Mouse (Mus musculus): ENCODE data around the gene Ttll5.

DNA sequence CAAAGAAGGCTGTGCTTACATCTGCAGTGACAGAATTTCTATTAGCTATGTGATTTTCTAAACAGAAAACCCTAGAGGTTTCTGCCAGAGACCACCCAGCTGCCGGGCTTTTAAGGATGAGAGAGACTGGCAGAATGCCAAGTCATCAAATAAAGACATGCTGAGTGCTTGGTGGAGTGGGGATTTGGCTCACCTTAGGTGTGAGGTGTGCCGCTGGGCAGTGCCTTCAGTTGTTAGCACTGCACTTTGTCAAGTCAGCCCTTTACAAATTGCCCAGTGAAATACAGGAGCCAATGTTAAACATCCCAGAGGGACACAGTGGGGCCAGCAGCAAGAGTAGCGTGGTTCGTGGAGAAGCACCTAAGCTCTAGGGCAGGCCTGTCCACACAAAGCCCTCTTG is 65.6 kb downstream of the Ttll5 start:
- TF ChIP-seq CTCF (IDR thresholded peaks at IDR 0.05 in 2 of 3, conservative IDR thresholded peaks at IDR 0.05 in 1 of 3; ENCODE audit: control insufficient read depth in 1 of 3, insufficient read depth in 1 of 3, low read depth in 2 of 3, low read length in 3 of 3, poor library complexity in 1 of 3, severe bottlenecking in 1 of 3) (no peak), MAFK (IDR thresholded peaks at IDR 0.05; ENCODE audit: borderline replicate concordance, low read depth, low read length) (no peak), TBP (IDR thresholded peaks at IDR 0.05; ENCODE audit: low read depth, low read length) (no peak), MYC (IDR thresholded peaks at IDR 0.05; ENCODE audit: low read depth, low read length) (no peak), MAX (IDR thresholded peaks at IDR 0.05; ENCODE audit: low read length) (no peak), EP300 (IDR thresholded peaks at IDR 0.05; ENCODE audit: low read depth in 1 of 2, low read length in 2 of 2) (no peak), ZNF384 (IDR thresholded peaks at IDR 0.05; ENCODE audit: low read depth, low read length) (no peak), MXI1 (IDR thresholded peaks at IDR 0.05; ENCODE audit: low read depth, low read length) (no peak), CHD2 (IDR thresholded peaks at IDR 0.05; ENCODE audit: low read length) (no peak), MYB (IDR thresholded peaks at IDR 0.05; ENCODE audit: low read depth, low read length) (no peak), POLR2A (IDR thresholded peaks at IDR 0.05; ENCODE audit: control insufficient read depth in 1 of 2, insufficient read depth in 1 of 2, low read depth in 1 of 2, low read length in 2 of 2, poor library complexity in 1 of 2) (no peak), MEF2A (IDR thresholded peaks at IDR 0.05; ENCODE audit: extremely low read depth, insufficient replicate concordance, low read depth, low read length, poor library complexity, severe bottlenecking) (no peak), POLR2AphosphoS5 (IDR thresholded peaks at IDR 0.05; ENCODE audit: borderline replicate concordance, low read depth, low read length) (no peak), GATA1 (IDR thresholded peaks at IDR 0.05; ENCODE audit: low read depth, low read length) (no peak)
